Mouse (Mus musculus) right cerebral cortex, postnatal 10 days (tissue): ENCODE measurements around the gene Slc22a17.

Experiments
- DNase-seq, 2 experiments: peaks; one replicate each; pipeline ENCODE4 v3.0.0; 2021; ENCODE audit warnings: low spot score in 2 of 2

Gene Slc22a17

GRCm38 (mm10) chr14:54863501-54864312, 49.2 kb downstream of the Slc22a17 start:
- peak; percentile 96 to 97 for DNase-seq

GRCm38 (mm10) chr14:54860511-54860910, 52.4 kb downstream of the Slc22a17 start:
- peak; percentile 67 to 73 for DNase-seq

GRCm38 (mm10) chr14:54857891-54858290, 55.0 kb downstream of the Slc22a17 start:
- DNase-seq = no peak

GRCm38 (mm10) chr14:54856703-54857102, 56.2 kb downstream of the Slc22a17 start:
- no peak for DNase-seq
